Mouse (Mus musculus) lung, postnatal 0 days (tissue): ENCODE measurements at regions not wholly inside any gene's neighbourhood (a gene's known extent, or its start where the extent isn't known, plus 50 kb on each side); places are given as distances from the start of the nearest gene placed in this dataset.

Experiments used
- CTCF ChIP-seq: IDR thresholded peaks from 2 replicates; pipeline ENCODE4 v1.5.1; 2016; ENCODE audit warnings: antibody characterized with exemption, mild to moderate bottlenecking
- EP300 ChIP-seq: IDR thresholded peaks from 2 replicates; pipeline ENCODE4 v1.6.1; 2016; ENCODE audit warnings: antibody characterized with exemption, mild to moderate bottlenecking, control low read depth

DNA sequence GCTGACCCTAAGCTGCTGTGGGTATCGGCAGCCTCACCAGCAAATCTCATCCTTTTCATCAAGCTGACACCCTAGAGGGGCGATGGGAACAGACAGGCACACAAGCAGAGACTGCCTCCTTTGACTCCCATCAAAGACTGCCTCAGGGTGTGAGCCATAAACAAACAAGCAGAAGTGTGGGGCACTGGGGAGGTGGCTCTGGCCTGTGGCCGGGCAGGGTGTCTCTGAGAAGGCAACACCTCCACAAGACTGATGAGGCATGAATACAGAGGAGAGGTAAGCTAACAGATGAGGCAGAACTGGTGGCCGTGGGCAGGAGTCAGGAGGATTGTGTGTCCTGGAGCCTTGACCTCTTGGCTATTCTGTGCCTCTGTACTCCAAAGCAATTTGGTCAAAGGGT is 77.8 kb upstream of the Pcsk6 start:
- no peak for TF ChIP-seq CTCF
- TF ChIP-seq EP300, result no peak
